10 mouse cellular contexts compared by ENCODE assay signal in the genomic region with DNA sequence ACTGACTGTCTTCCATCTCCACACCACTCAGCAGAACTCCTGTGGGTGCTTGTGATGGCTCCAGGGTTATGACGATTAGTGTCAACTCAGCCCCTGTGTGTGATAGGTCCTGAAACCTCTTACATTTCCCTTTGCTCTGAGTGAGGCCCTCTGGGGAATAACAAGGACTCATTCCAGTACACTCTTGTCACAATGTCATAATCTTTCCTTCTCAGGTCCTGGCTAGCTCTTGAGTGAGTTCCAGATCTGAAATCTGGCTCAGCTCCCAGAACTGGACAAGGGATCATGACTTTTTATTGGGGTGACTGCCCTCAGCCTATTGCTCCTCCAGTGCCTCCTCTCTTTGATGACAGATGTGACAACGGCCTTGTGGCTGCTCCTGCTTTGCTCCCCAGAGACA. TPM values are rescaled to one million over a fixed set of nuclear protein-coding genes. Genes with fewer than 3 reads are reported as not detected.
DNase-seq lines count a peak whose midpoint lies in the region; ATAC-seq and TF ChIP-seq lines count a peak whose summit lies in the region.
"Had no signal": no experiment of that assay in that cellular context is flagged by ENCODE, and none has a peak within 500 bp of the region (broad histone marks: within the 10 kb centered on the region; RNA-seq: fewer than 3 reads in every experiment).

No protein-coding gene starts in this region.

- 61% methylated on average over 2 of the region's 2 CpGs for WGBS in heart, embryonic 10.5 days

- no peak for ATAC-seq in megakaryocyte progenitor cell, adult 5-6 weeks (replicated peaks; ENCODE audit: poor library complexity)

- intact Hi-C loops in gastrocnemius, adult 2 months (cut with DNase I): no loop called here
- intact Hi-C loops in left cerebral cortex, postnatal 4 days (cut with DNase I): no loop called here

- H3K9me3 ChIP-seq in heart, embryonic 10.5 days: peaks cover 4% of the 10 kb centered on the region; the same call in 1 of the 2 replicates

- H3K4me3 ChIP-seq in gastrocnemius, adult 2 months: no peak overlapping the region
- H3K4me3 ChIP-seq in heart, embryonic 10.5 days: no peak overlapping the region
- H3K4me3 ChIP-seq: midbrain, embryonic 12.5 days had no signal

- no peak for TF ChIP-seq CTCF in gastrocnemius, adult 2 months (IDR thresholded peaks at IDR 0.05)

- no peaks in the 10 kb centered on the region for H3K4me1 ChIP-seq in heart, embryonic 10.5 days
- H3K4me1 ChIP-seq: midbrain, embryonic 12.5 days had no signal

- DNase-seq in gastrocnemius, adult 2 months: peak; percentile 46
- no peak for DNase-seq in gastrocnemius, postnatal 10 days
- DNase-seq in heart, embryonic 10.5 days (ENCODE audit: low spot score): no peak
- peak; percentile 75 for DNase-seq in kidney, adult 9 months
- DNase-seq in lung, postnatal 36 days: peak; percentile 77
- no peak for DNase-seq in left cerebral cortex, postnatal 4 days
- no peak for DNase-seq in urinary bladder, postnatal 25 days (ENCODE audit: low spot score)
- DNase-seq: cerebellum, adult 9-11 months had no signal

- no peaks in the 10 kb centered on the region for H3K27me3 ChIP-seq in heart, embryonic 10.5 days (ENCODE audit: insufficient read depth, poor library complexity, severe bottlenecking)
- H3K27me3 ChIP-seq: midbrain, embryonic 12.5 days had no signal

- no peak overlapping the region for H3K27ac ChIP-seq in gastrocnemius, adult 2 months
- peak overlapping the region; percentile 8; the same call in 1 of the 2 replicates for H3K27ac ChIP-seq in heart, embryonic 10.5 days
- H3K27ac ChIP-seq: midbrain, embryonic 12.5 days had no signal

- H3K36me3 ChIP-seq in heart, embryonic 10.5 days: no peaks in the 10 kb centered on the region
- H3K36me3 ChIP-seq: midbrain, embryonic 12.5 days had no signal

RNA-seq across cellular contexts. Expression of a gene that starts 14.8 kb away (rescaled TPM):
- 1 to 10 TPM; 2.5 to 3.1 TPM for total RNA-seq in gastrocnemius, adult 2 months (2021)
- total RNA-seq in gastrocnemius, postnatal 10 days (2021): 1 to 10 TPM; 5.0 to 5.8 TPM
- 15.9 and 19.1 TPM in 2 replicates for polyA plus RNA-seq in heart, embryonic 10.5 days (2016; fragmentation: Nextera tagmentation; extraction: Ambion mirVana)
- total RNA-seq in left cerebral cortex, postnatal 4 days (2021): 1 to 10 TPM; 5.8 to 6.9 TPM
- total RNA-seq in megakaryocyte progenitor cell, adult 5-6 weeks (2015): 26.6 and 31.1 TPM in 2 replicates
- total RNA-seq in megakaryocyte progenitor cell, adult 5-6 weeks (2017): 31.4 and 41.9 TPM in 2 replicates

RNA-seq across cellular contexts. Expression of a gene that starts 57.4 kb away (rescaled TPM):
- total RNA-seq in gastrocnemius, adult 2 months (2021): 10 to 100 TPM; 58.1 to 71.3 TPM
- total RNA-seq in gastrocnemius, postnatal 10 days (2021): 10 to 100 TPM; 58.0 to 63.8 TPM
- 152 and 186 TPM in 2 replicates for polyA plus RNA-seq in heart, embryonic 10.5 days (2016; fragmentation: Nextera tagmentation; extraction: Ambion mirVana)
- 100 to 1,000 TPM; 109 to 113 TPM for total RNA-seq in left cerebral cortex, postnatal 4 days (2021)
- 70.0 and 71.1 TPM in 2 replicates for total RNA-seq in megakaryocyte progenitor cell, adult 5-6 weeks (2015)
- total RNA-seq in megakaryocyte progenitor cell, adult 5-6 weeks (2017): 194 and 197 TPM in 2 replicates

Comparison
In these comparisons a context has a peak if more than half of its experiments do, and no peak if none do; other contexts are left out.
1. DNase-seq: peak in gastrocnemius, adult 2 months (single experiment), kidney, adult 9 months (single experiment) and lung, postnatal 36 days (single experiment); none in gastrocnemius, postnatal 10 days (single experiment), heart, embryonic 10.5 days (single experiment), left cerebral cortex, postnatal 4 days (single experiment) and urinary bladder, postnatal 25 days (single experiment).